Mouse (Mus musculus) E14TG2a.4 (cell line): ENCODE measurements around the gene Sesn1.
A peak's percentile ranks its signal among the peaks of the same experiment; 100 is the strongest.

Experiments
- H3K27me3 ChIP-seq: 2 replicates; pipeline ENCODE4 v1.6.1; 2014; ENCODE audit warnings: low read length, control low read depth; ENCODE audit not compliant: insufficient read depth
- H3K36me3 ChIP-seq: 2 replicates; pipeline ENCODE4 v1.6.1; 2014; ENCODE audit warnings: low read length, control low read depth; ENCODE audit not compliant: insufficient read depth
- H3K4me1 ChIP-seq: replicated peaks from 2 replicates; pipeline ENCODE4 v1.6.1; 2014; ENCODE audit warnings: low read depth, low read length, control low read depth
- H3K4me3 ChIP-seq: replicated peaks from 2 replicates; pipeline ENCODE4 v1.5.1; 2014; ENCODE audit warnings: mild to moderate bottlenecking, low read length
- H3K9me3 ChIP-seq: 2 replicates; pipeline ENCODE4 v1.6.1; 2014; ENCODE audit warnings: low read length, control low read depth
- CTCF ChIP-seq: conservative IDR thresholded peaks from 2 replicates; pipeline ENCODE4 v1.5.1; 2014; ENCODE audit warnings: low read length
- NANOG ChIP-seq: IDR thresholded peaks from 2 replicates; pipeline ENCODE4 v1.6.1; 2014; ENCODE audit warnings: borderline replicate concordance, low read length, mixed read lengths
- POU5F1 ChIP-seq: IDR thresholded peaks from 2 replicates; pipeline ENCODE4 v1.6.1; 2014; ENCODE audit warnings: low read length, borderline replicate concordance

Gene Sesn1

GRCm38 (mm10) chr10:41809771-41810563 lies at the start of gene Sesn1, which contains the start of gene Cep57l1:
Sesn1 (plus strand) TSS chr10:41809935.
Cep57l1 (minus strand) TSS chr10:41809871.
- peaks cover 29% of the 10 kb centered on the region for H3K36me3 ChIP-seq
- peaks cover 37% of the 10 kb centered on the region for H3K9me3 ChIP-seq
- H3K27me3 ChIP-seq: peaks cover 11% of the 10 kb centered on the region
- peak within 1 kb of the TSS; percentile 90 for H3K4me3 ChIP-seq
- peaks cover 16% of the 10 kb centered on the region for H3K4me1 ChIP-seq
- TF ChIP-seq NANOG (no peak), CTCF (no peak), POU5F1 (no peak)

GRCm38 (mm10) chr10:41760866-41761265 lies 48.9 kb upstream of the Sesn1 start:
- peaks cover 12% of the 10 kb centered on the region; the same call in 1 of the 2 replicates for H3K36me3 ChIP-seq
- TF ChIP-seq POU5F1: no peak
- TF ChIP-seq CTCF: no peak
- TF ChIP-seq NANOG: no peak
- H3K4me1 ChIP-seq: peaks cover 20% of the 10 kb centered on the region
- H3K4me3 ChIP-seq: no peak overlapping the region
- no peaks in the 10 kb centered on the region for H3K9me3 ChIP-seq
- no peaks in the 10 kb centered on the region for H3K27me3 ChIP-seq

- no peak overlapping the region for H3K4me3 ChIP-seq
- no peaks in the 10 kb centered on the region for H3K27me3 ChIP-seq
- TF ChIP-seq NANOG (no peak), POU5F1 (no peak), CTCF (no peak)
- H3K9me3 ChIP-seq: no peaks in the 10 kb centered on the region
- peaks cover 8% of the 10 kb centered on the region; the same call in 1 of the 2 replicates for H3K36me3 ChIP-seq
- peaks cover 20% of the 10 kb centered on the region for H3K4me1 ChIP-seq
Measured at GRCm38 (mm10) chr10:41763741-41764385, 45.9 kb upstream of the Sesn1 start.

GRCm38 (mm10) chr10:41765586-41765985 lies 44.1 kb upstream of the Sesn1 start:
- Histone ChIP-seq H3K27me3 (no peaks in the 10 kb centered on the region), H3K4me3 (no peak overlapping the region), H3K4me1 (peaks cover 18% of the 10 kb centered on the region), H3K9me3 (peaks cover 4% of the 10 kb centered on the region; the same call in 1 of the 2 replicates), H3K36me3 (peaks cover 5% of the 10 kb centered on the region; the same call in 1 of the 2 replicates)
- TF ChIP-seq POU5F1 (no peak), CTCF (no peak), NANOG (no peak)

- no peaks in the 10 kb centered on the region for H3K27me3 ChIP-seq
- TF ChIP-seq POU5F1 (no peak), NANOG (no peak), CTCF (no peak)
- H3K4me1 ChIP-seq: peaks cover 12% of the 10 kb centered on the region
- H3K9me3 ChIP-seq: peaks cover 4% of the 10 kb centered on the region; the same call in 1 of the 2 replicates
- H3K36me3 ChIP-seq: no peaks in the 10 kb centered on the region
- H3K4me3 ChIP-seq: no peak overlapping the region
Measured at GRCm38 (mm10) chr10:41766280-41766679, 43.5 kb upstream of the Sesn1 start.

GRCm38 (mm10) chr10:41767254-41767653 lies 42.5 kb upstream of the Sesn1 start:
- peaks cover 12% of the 10 kb centered on the region for H3K4me1 ChIP-seq
- no peak for TF ChIP-seq NANOG
- TF ChIP-seq CTCF: no peak
- TF ChIP-seq POU5F1: no peak
- H3K9me3 ChIP-seq: peaks cover 6% of the 10 kb centered on the region
- no peak overlapping the region for H3K4me3 ChIP-seq
- no peaks in the 10 kb centered on the region for H3K27me3 ChIP-seq
- H3K36me3 ChIP-seq: no peaks in the 10 kb centered on the region

- no peak for TF ChIP-seq POU5F1
- no peak for TF ChIP-seq CTCF
- TF ChIP-seq NANOG: no peak
- Histone ChIP-seq H3K27me3 (no peaks in the 10 kb centered on the region), H3K36me3 (peaks cover 43% of the 10 kb centered on the region), H3K4me1 (no peaks in the 10 kb centered on the region), H3K9me3 (peaks cover 96% of the 10 kb centered on the region), H3K4me3 (no peak overlapping the region)
Measured at GRCm38 (mm10) chr10:41792375-41792774, 17.4 kb upstream of the Sesn1 start.

GRCm38 (mm10) chr10:41797253-41797652 lies 12.5 kb upstream of the Sesn1 start:
- 0 out of 2 replicates have a peak overlapping the region, but pooled peaks have one; percentile 7 for H3K4me3 ChIP-seq
- no peaks in the 10 kb centered on the region for H3K27me3 ChIP-seq
- H3K4me1 ChIP-seq: no peaks in the 10 kb centered on the region
- H3K9me3 ChIP-seq: peaks cover 98% of the 10 kb centered on the region
- TF ChIP-seq CTCF: no peak
- no peak for TF ChIP-seq POU5F1
- no peak for TF ChIP-seq NANOG
- peaks cover 80% of the 10 kb centered on the region for H3K36me3 ChIP-seq
